Mouse (Mus musculus) embryonic facial prominence, embryonic 11.5 days (tissue): ENCODE measurements around the gene Cdh3. TPM values are rescaled to one million over a fixed set of nuclear protein-coding genes. Genes with fewer than 3 reads are reported as not detected.
"Not testable (repeated sequence)": the region's sequence is repeated elsewhere in the genome, so short reads cannot be mapped to it uniquely, and the experiment has no call there.

Source experiments
- ATAC-seq: fragments of 200-750 bp; cut with Nextera tagmentation; replicated peaks from 2 replicates; pipeline ENCODE4 v1.8.0; 2017; ENCODE audit warnings: low read depth; ENCODE audit not compliant: insufficient number of reproducible peaks, low FRiP score, low TSS enrichment
- DNase-seq: peaks from one replicate; pipeline ENCODE4 v3.0.0-alpha.2; 2015; ENCODE audit warnings: low spot score
- H3K27ac ChIP-seq: fragments of 300-500 bp; sonication (generic); replicated peaks from 2 replicates; pipeline ENCODE4 v1.5.1; 2014; ENCODE audit warnings: mild to moderate bottlenecking, low read depth, low read length, control low read depth
- H3K27me3 ChIP-seq: fragments of 300-500 bp; sonication (generic); 2 replicates; pipeline ENCODE4 v1.6.1; 2014; ENCODE audit warnings: mild to moderate bottlenecking, low read length, moderate library complexity, mixed read lengths; ENCODE audit not compliant: control insufficient read depth, insufficient read depth
- H3K36me3 ChIP-seq: fragments of 300-500 bp; sonication (generic); replicated peaks from 2 replicates; pipeline ENCODE4 v1.6.1; 2014; ENCODE audit warnings: low read depth, mild to moderate bottlenecking, low read length, moderate library complexity, mixed read lengths; ENCODE audit not compliant: control insufficient read depth, insufficient read depth
- H3K4me1 ChIP-seq: fragments of 300-500 bp; sonication (generic); 2 replicates; pipeline ENCODE4 v1.6.1; 2014; ENCODE audit warnings: low read length, mixed read lengths; ENCODE audit not compliant: control insufficient read depth, insufficient read depth
- H3K4me2 ChIP-seq: fragments of 300-500 bp; sonication (generic); 2 replicates; pipeline ENCODE4 v1.6.1; 2014; ENCODE audit warnings: low read depth, mild to moderate bottlenecking, control low read depth, low read length, moderate library complexity
- H3K4me3 ChIP-seq: fragments of 300-500 bp; sonication (generic); 2 replicates; pipeline ENCODE4 v1.5.1; 2014; ENCODE audit warnings: low read depth, low read length, control low read depth
- H3K9ac ChIP-seq: fragments of 300-500 bp; sonication (generic); replicated peaks from 2 replicates; pipeline ENCODE4 v1.6.1; 2014; ENCODE audit warnings: mild to moderate bottlenecking, control low read depth, low read length
- H3K9me3 ChIP-seq: fragments of 300-500 bp; sonication (generic); replicated peaks from 2 replicates; pipeline ENCODE4 v1.6.1; 2016; ENCODE audit warnings: mild to moderate bottlenecking, low read length, inconsistent platforms, mixed read lengths; ENCODE audit not compliant: control insufficient read depth
- WGBS: fragments of 180-500 bp; shearing (Covaris S2); extraction: QIAGEN DNeasy Blood & Tissue Kit; methylation state at CpG from one replicate; pipeline ENCODE4 v1.1.7; 2014; 5-methylcytosine and 5-hydroxymethylcytosine counted together
- polyA plus RNA-seq: library from polyadenylated mRNA; unstranded; fragments of >200 nt; fragmentation: Nextera tagmentation; extraction: Ambion mirVana; gene quantifications from 2 replicates; pipeline ENCODE4 v1.2.1, GENCODE M21; 2014

The Cdh3 gene
- polyA plus RNA-seq, 1 experiment from 2014 or later: 10.8 TPM

DNA sequence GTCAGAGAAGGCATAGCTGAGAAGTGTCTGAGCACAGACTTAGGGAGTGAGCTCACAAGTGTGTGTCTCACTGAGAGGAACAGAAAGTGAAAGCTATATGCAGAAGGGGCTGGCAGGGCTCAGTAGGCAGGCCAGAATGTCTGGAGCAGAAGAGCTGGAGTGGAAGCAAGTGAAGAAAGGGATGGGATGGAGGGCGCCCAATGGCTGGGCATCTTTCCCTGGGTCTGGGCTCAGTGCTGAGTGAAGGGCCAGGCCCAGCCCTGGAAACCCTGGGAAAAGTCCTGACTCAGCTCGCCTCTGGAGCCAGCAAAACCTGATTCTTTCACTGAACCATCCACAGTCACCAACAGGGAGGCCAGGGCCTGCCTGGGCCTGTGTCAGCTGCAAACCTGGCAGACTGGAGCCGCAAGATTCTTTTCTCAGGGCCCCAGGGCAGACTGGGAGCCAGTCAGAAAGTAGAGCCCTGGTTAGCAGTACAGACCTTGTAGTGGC, 53.0 kb downstream of the Cdh3 start:
- Histone ChIP-seq H3K9me3 (no peaks in the 10 kb centered on the region), H3K4me2 (no peak overlapping the region), H3K9ac (no peak overlapping the region), H3K4me1 (no peaks in the 10 kb centered on the region), H3K27me3 (no peaks in the 10 kb centered on the region), H3K4me3 (no peak overlapping the region), H3K27ac (no peak overlapping the region), H3K36me3 (no peaks in the 10 kb centered on the region)
- peak; percentile 49 for DNase-seq
- no peak for ATAC-seq
- 69% methylated on average over 3 of the region's 3 CpGs for WGBS

DNA sequence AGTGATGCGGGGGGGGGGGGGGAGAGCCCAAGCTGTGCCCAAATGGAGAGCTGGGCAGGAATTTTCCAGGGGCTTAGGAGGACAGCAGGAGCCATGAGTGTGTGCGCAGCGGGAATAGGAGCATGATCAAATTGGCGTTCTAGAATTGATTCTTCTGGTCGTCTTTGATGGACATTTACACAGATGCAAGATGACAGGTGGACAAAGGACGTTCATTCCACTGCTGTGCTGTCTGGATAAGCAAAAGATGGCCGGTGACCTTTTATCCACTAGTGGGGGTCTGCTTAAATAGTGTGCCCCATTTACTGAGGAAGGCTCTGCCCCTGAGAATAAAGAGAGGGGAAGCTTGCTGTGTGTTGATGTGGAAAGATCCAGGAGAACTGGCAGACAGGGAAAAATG, 58.3 kb downstream of the Cdh3 start:
- Histone ChIP-seq H3K4me3 (no peak overlapping the region), H3K27ac (no peak overlapping the region), H3K36me3 (no peaks in the 10 kb centered on the region), H3K9ac (no peak overlapping the region), H3K27me3 (no peaks in the 10 kb centered on the region), H3K9me3 (no peaks in the 10 kb centered on the region), H3K4me2 (no peak overlapping the region), H3K4me1 (no peaks in the 10 kb centered on the region)
- 63% methylated on average over 6 of the region's 7 CpGs for WGBS
- ATAC-seq (peak; percentile 48; the same call in 1 of the 2 replicates), DNase-seq (no peak)

DNA sequence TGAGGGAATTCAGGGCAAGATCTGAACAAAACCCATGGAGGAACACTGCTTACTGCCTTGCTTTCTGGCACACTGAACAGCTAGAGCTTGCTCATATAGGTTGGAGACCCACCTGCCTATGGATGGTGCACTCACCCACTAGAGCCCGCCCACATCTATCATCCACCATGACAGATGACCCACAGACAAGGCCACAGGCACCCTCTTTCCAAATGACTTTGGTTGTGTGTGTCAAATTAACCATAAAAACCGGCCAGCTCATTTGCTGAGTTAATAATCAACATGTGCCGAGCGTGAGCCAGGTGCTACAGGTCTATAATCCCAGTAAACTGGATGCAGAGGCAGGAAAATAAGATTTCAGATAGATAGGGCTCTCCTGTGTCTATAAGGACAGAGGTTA, 59.7 kb downstream of the Cdh3 start:
- no peak for ATAC-seq
- H3K4me1 ChIP-seq: no peaks in the 10 kb centered on the region
- no peaks in the 10 kb centered on the region for H3K27me3 ChIP-seq
- no peak overlapping the region for H3K27ac ChIP-seq
- no peak overlapping the region for H3K9ac ChIP-seq
- H3K9me3 ChIP-seq: no peaks in the 10 kb centered on the region
- DNase-seq: no peak
- WGBS: 79% methylated on average over 4 of the region's 4 CpGs
- H3K36me3 ChIP-seq: no peaks in the 10 kb centered on the region
- H3K4me3 ChIP-seq: no peak overlapping the region
- no peak overlapping the region for H3K4me2 ChIP-seq

GRCm38 (mm10) chr8:106571551-106572172, 61.0 kb downstream of the Cdh3 start:
- WGBS: 86% methylated on average over 5 of the region's 5 CpGs
- ATAC-seq (no peak), DNase-seq (no peak)
- Histone ChIP-seq H3K9me3 (no peaks in the 10 kb centered on the region), H3K4me3 (no peak overlapping the region), H3K36me3 (no peaks in the 10 kb centered on the region), H3K27me3 (no peaks in the 10 kb centered on the region), H3K4me2 (no peak overlapping the region), H3K27ac (no peak overlapping the region), H3K4me1 (no peaks in the 10 kb centered on the region), H3K9ac (no peak overlapping the region)

DNA sequence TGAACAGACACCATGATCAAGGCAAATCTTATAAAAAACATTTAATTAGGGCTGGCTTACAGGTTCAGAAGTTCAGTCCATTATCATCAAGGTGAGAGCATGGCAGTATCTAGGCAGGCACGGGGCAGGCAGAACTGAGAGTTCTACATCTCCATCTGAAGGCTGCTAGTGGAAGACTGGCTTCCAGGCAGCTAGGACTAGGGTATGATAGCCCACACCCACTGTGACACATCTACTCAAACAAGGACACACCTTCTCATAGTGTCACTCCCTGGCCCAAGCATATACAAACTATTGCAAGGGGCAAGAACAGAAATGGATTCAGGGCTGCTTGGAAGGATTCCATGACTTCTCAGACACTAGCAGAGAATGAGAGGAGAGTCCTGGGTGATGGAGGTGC, 61.5 kb downstream of the Cdh3 start:
- H3K4me1 ChIP-seq, H3K36me3 ChIP-seq, H3K27me3 ChIP-seq, H3K4me2 ChIP-seq, H3K9me3 ChIP-seq, H3K4me3 ChIP-seq, DNase-seq, H3K27ac ChIP-seq, ATAC-seq, H3K9ac ChIP-seq: not testable (repeated sequence)
- 92% methylated on average over 1 of the region's 1 CpGs for WGBS

- not testable (repeated sequence) for H3K9ac ChIP-seq, H3K4me3 ChIP-seq, H3K9me3 ChIP-seq, ATAC-seq, H3K27ac ChIP-seq, H3K27me3 ChIP-seq, H3K4me2 ChIP-seq, H3K4me1 ChIP-seq, DNase-seq, H3K36me3 ChIP-seq
- 50% methylated on average over 20 of the region's 20 CpGs for WGBS
These were observed 62.5 kb downstream of the Cdh3 start, which contains the start of gene Gm10073 for GRCm38 (mm10) chr8:106573168-106573567. Gm10073 (minus strand) TSS chr8:106573461.

DNA sequence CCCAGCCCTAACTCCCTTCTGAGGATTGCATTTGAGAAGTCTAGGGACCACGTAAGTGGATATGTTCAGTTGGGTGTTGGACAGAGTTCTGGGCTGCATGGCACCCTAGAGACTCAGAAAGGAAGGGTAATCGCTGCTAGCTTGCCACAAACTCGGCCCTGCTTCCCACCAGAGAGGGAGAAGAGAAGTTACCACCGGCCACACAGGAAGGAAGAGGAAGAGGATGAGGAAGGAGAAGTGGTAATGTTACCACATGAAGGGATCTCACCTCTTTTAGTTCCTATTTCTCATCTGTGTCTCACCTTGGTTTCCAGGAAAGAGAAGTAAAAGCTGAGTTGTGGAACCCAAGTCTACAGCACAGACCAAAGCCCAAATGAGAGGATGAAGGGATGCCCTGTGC, 63.6 kb downstream of the Cdh3 start:
- H3K4me2 ChIP-seq: no peak overlapping the region
- no peak for DNase-seq
- no peaks in the 10 kb centered on the region for H3K4me1 ChIP-seq
- no peak overlapping the region for H3K9ac ChIP-seq
- H3K9me3 ChIP-seq: no peaks in the 10 kb centered on the region
- 84% methylated on average over 4 of the region's 4 CpGs for WGBS
- no peaks in the 10 kb centered on the region for H3K36me3 ChIP-seq
- no peak overlapping the region for H3K4me3 ChIP-seq
- ATAC-seq: no peak
- H3K27ac ChIP-seq: no peak overlapping the region
- H3K27me3 ChIP-seq: no peaks in the 10 kb centered on the region

DNA sequence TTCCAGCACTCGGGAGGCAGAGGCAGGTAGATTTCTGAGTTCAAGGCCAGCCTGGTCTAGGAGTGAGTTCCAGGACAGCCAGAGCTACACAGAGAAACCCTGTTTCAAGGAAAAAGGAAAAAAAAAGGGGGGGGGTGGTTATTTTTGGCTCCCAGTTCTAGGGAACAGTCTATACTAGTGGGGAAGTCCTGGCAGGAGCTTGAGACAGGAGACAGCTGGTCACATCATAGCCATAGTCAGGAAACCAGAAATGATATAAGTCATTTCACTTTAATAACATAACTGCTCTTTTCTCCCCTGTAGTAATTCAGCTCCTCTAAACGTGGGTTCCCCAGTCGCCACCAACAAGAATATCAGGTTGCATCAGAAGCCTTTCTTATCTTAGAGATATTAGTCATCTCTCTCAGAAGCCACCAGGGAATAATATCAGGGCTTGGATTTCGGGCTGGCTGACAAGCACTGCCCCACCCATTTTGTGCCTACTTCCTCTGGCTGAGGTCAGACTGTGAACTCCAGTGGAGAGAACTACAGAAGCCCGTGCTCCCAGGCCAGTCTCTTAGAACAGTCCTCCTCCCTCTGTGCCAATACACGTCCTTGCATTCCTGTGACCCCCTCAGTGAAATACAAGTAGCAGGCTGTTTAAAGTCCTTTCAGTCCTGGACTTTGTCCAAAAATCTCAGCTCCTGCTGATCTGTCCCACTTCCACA, 66.3 kb downstream of the Cdh3 start:
- no peak overlapping the region for H3K4me3 ChIP-seq
- no peak overlapping the region for H3K9ac ChIP-seq
- H3K36me3 ChIP-seq: no peaks in the 10 kb centered on the region
- no peaks in the 10 kb centered on the region for H3K9me3 ChIP-seq
- 30% methylated on average over 6 of the region's 6 CpGs for WGBS
- H3K27ac ChIP-seq: no peak overlapping the region
- no peaks in the 10 kb centered on the region for H3K27me3 ChIP-seq
- DNase-seq (no peak), ATAC-seq (no peak)
- no peaks in the 10 kb centered on the region for H3K4me1 ChIP-seq
- no peak overlapping the region for H3K4me2 ChIP-seq
